Mouse (Mus musculus): Measurements from ENCODE around the gene Guca2a.

- TF ChIP-seq CTCF (IDR thresholded peaks at IDR 0.05; ENCODE audit: low read depth) (no peak), EP300 (IDR thresholded peaks at IDR 0.05; ENCODE audit: low read depth) (no peak)
Observed at GRCm38 (mm10) chr4:119590027-119590426, 47.5 kb upstream of the Guca2a start.
